Mouse (Mus musculus) spleen, postnatal 14 days (tissue): ENCODE data around the gene Nmrk1.
A peak's percentile ranks its signal among the peaks of the same experiment; 100 is the strongest.

Source experiments
- DNase-seq, 2 experiments: peaks; one replicate each; pipeline ENCODE4 v3.0.0; 2021 to 2022; ENCODE audit warnings: low spot score in 2 of 2

Nmrk1 gene

DNA sequence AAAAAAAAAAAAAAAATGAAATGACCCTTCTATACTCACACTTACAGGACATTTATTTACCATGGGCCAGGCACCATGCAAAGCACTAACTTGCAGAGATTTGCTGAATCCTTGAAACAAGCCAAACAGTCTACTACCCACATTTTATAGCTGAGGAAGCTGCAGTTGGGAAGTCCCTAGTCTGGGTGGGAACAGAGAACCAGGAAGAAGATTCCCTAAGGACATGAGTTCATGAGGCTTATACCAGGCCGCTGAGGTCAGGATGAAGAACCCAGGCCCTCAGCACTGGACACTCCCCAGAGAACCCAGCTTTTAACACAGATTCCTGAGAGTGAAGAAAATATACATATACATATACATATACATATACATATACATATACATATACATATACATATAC, 14.2 kb upstream of the Nmrk1 start:
- DNase-seq: no peak

- DNase-seq: no peak
Measured at GRCm38 (mm10) chr19:18619060-18619459, 12.7 kb upstream of the Nmrk1 start.

- DNase-seq: no peak
Measured at GRCm38 (mm10) chr19:18619691-18620090, 12.1 kb upstream of the Nmrk1 start.

DNA sequence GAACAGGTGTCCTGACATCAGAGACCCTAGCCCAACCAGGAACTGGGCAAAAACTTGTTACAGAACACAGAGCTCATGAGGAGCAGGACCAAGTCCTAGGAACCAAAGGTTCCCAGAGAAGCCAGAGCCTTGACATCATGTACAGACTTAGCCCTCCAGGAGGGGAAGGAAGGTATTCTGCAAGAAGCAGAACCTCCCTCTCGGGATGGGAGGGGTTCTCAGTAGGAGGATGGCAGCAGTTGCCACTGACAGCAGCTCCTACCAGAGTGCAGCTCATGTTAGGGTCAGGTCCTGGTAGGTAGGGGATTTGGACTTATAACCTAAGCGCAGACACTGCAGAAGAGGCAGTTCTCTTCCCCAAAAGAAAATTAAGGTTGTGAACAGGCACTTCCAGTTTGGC, 7.9 kb upstream of the Nmrk1 start:
- DNase-seq: no peak

DNA sequence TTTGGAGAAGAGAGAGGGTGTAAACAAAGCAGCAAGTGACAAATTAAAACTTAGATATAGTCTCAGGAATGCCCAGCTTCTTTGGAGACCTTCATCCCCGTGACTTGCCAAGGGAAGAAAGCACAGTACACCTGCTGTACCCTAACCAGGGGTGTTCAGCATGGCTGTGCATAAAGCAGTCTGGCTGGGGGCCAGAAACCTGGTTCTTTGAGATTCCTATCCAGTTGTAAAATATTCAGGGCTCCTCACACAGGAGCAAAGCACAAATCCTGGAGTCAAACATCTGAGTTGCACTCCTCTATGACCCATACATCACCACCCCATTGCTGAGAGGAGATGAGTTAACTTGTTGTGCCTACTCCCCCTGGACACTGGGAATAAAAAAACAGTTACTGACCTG, 2.2 kb upstream of the Nmrk1 start:
- DNase-seq: no peak

- DNase-seq: no peak
Measured at GRCm38 (mm10) chr19:18630221-18631119, 1.3 kb upstream of the Nmrk1 start.

GRCm38 (mm10) chr19:18631161-18631643, 548 bp upstream of the Nmrk1 start:
- DNase-seq: peak; percentile 32 to 57

- no peak for DNase-seq
Measured at GRCm38 (mm10) chr19:18632231-18633185, 758 bp downstream of the Nmrk1 start.

- DNase-seq: no peak
Measured at GRCm38 (mm10) chr19:18637954-18638353, 6.2 kb downstream of the Nmrk1 start.

DNA sequence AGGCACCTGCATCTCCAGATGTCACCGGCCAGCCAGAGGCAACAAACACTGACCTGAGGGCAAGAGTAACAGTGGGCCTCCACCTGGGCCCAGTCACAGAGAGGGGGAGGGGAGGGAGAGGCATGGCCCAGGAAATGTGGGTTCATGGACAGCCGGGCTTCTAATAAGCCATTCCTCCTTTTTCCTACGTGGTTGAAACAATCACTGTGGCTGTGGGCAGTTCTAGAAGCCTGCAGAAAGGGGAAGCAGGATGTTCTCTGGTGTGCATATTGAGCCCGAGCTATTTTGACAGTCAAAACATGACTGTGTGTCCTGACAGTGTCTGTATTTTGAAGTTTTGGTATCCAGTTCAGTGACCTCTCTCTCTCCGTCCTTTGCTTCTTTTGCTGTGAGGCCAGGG, 7.2 kb downstream of the Nmrk1 start:
- no peak for DNase-seq

- DNase-seq: no peak
Measured at GRCm38 (mm10) chr19:18639552-18639951, 7.8 kb downstream of the Nmrk1 start.

DNA sequence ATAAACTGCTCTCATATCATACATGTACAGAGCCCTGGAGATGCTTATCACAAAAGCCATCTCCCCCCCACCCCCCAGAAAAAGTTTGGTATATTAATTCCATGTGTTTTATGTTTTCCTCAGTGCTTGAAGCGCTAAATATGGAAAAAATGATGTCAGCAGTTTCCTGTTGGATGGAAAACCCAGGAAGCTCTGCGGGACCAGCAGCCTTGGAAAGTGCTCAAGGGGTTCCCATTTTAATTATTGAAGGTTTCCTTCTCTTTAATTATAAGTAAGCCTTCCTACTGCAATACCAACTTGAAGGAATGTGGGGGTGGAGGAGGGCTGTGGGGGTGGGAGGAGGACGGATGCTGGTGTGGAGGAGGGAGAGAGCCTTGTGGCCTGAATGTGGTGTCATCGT, 9.3 kb downstream of the Nmrk1 start:
- no peak for DNase-seq

DNA sequence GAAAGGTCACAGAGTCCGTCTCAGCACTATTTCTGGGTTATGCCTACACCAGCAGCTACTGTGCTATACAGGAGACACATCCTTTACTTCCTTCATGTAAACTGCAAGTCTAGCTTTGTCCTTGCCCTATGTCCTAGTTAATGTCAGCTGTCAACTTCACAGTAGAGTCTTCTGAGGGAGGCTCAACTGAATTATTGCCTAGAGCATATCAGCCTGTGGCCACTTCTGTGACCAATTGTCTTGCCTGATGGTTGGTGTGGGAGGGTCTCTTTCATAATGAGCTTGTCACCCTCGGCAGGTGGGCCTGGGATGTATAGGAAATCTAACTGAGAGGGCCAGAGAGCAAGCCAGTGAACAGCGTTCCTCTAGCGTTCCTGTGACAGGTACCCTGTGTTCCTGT, 11.7 kb downstream of the Nmrk1 start:
- DNase-seq: no peak

GRCm38 (mm10) chr19:18644084-18644483, 12.3 kb downstream of the Nmrk1 start:
- DNase-seq: no peak

DNA sequence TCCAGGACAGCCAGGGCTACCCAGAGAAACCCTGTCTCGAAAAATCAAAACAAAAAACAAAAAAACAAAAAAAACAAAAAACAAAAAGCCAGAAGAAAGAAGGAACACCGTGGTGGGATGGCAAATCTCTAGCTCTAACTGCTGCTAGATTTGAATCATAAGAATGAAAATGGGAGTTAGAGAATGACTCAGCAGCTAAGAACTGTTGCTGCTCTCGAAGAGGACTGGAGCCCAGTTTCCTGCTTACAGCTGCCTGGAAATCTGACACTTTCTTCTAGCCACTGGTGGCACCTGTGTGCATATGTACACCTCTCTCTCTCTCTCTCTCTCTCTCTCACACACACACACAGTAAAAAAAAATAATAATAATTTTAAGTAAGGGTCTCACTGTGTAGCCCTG, 14.6 kb downstream of the Nmrk1 start:
- no peak for DNase-seq

DNA sequence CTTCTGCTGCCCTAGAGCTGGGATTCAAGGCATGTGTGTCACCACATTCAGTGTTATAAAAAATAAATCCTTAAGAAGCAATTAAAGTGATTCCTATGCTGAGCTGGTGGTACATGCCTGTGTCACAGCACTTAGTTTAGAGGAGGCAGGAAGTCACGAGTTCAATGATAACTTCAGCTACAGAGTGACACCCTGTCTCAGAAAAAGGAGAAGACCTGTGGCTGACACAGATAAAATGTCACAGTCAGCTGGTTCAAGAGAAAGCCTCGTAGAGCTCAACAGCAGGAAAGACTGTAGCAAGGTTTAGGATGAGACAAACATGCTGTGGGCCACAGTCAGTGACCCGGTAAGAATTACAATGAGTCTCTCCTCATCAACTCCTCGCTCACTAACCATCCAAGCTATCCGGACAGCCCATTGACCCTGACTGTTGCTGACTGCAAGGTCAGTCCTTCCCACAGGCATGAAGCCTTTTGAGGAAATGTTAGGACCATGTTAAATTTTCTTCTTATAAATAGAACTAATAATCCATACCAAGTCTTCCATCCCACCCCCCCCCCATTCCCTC, 15.2 kb downstream of the Nmrk1 start:
- DNase-seq: no peak

DNA sequence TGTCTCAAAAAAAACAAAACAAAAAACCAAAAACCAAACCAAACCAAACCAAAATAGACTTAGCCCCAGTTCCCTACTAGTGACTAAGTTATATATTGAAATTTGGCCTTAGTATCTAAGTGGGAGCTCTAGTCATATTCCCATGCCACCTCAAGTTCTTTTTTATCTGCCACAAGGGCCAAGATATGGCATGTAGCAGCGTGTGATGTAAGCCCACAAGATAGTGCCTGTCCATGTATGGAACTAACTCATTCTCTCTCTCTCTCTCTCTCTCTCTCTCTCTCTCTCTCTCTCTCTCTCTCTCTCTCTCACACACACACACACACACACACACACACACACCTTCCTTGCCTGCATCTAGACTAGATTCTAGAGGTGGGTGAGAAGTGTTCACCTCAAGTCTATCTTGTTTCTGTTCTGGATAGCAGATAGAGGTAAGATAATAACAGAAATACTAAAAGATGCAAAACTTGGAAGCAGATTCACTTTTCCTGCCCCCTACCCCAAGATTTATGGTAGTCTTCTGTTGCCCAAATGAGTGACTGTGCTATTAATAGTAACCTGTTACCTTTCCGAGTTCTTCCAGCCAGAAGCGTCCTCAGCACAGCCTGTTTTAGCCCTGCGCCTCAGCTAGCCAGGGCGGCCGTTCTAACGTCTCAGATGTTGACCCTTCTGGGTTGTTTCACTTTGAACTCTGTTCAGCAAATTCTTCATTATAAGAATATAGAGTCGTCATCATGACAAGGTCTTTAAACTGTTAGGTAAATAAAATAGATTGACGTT, 16.2 kb downstream of the Nmrk1 start:
- no peak for DNase-seq

- no peak for DNase-seq
Measured at GRCm38 (mm10) chr19:18648558-18648945, 16.8 kb downstream of the Nmrk1 start.

DNA sequence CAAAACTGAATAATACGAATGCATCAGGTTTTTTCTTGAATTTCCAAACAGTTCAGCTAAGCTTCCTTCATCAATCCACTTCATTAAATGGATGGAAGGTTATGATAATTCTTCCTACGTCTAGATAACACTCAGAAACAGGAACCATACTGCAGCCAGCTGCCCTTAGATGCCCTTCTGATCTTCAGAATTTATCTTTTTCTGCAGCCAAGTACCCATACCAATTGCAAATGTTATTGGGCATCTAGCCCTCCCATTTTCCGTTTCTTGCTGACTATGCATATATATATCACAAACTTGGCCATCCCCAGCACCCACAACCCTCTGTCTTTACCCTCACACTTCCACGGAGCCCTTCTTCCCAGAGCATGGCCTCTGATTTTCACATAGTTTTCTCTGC, 18.2 kb downstream of the Nmrk1 start:
- no peak for DNase-seq

- DNase-seq: no peak
Measured at GRCm38 (mm10) chr19:18650473-18650872, 18.7 kb downstream of the Nmrk1 start.

DNA sequence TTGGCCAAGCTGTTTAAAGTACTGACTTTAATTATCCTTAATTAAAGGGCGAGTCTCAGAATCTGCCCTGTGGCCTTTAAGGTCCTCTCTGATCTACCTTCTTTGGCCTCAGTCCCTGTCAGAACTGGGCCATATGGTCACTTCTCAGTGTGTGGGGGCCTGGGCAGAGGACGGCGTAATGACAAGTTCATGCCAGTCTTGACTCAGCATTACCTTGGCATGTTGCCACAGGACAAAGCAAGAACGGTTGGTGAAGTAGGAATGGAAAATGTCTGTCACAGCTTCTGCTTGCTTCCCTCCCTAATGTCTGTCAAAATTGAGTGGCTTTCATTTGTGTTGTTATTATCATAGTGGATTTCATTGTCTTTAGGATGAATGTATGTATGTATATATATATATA, 20.8 kb downstream of the Nmrk1 start:
- DNase-seq: no peak
